Mouse (Mus musculus) WW6 (cell line): ENCODE results near the gene Igsf3.
A peak's percentile ranks its signal among the peaks of the same experiment; 100 is the strongest.

Source experiments
- DNase-seq: peaks from one replicate; pipeline ENCODE4 v3.0.0-alpha.2; 2013; ENCODE audit warnings: low read depth, low spot score

The Igsf3 gene

DNA sequence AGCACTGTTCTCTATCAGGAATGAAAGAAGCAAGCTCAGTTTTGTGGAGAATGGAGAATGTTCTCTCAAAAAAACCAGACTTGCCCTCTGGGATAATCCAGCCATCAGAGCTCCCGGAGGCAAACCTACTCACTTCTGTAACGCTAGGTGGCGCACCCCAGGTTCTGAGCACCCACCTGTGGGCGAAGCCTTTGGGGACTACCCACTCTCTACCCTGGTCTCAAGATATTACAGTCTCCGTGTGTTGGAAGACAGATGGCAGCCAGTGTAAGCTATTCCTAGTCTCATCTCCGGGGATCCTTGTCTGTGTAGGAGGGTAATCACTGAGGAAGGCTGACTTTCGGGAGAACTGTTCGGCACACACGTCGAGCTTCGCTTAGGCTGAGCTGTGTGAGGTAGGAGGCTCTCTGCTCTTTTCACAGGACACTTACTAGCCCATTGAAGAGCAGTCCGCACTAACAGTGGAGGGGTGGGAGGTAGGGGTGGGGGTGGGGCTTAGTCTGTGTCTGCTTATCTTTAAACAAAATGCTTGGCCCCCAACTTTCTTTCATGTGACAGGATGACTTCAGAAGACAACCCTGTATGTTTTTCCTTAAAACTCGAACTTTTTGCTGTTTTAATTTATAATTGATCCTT lies 4.4 kb upstream of the Igsf3 start:
- peak; percentile 48 for DNase-seq

DNA sequence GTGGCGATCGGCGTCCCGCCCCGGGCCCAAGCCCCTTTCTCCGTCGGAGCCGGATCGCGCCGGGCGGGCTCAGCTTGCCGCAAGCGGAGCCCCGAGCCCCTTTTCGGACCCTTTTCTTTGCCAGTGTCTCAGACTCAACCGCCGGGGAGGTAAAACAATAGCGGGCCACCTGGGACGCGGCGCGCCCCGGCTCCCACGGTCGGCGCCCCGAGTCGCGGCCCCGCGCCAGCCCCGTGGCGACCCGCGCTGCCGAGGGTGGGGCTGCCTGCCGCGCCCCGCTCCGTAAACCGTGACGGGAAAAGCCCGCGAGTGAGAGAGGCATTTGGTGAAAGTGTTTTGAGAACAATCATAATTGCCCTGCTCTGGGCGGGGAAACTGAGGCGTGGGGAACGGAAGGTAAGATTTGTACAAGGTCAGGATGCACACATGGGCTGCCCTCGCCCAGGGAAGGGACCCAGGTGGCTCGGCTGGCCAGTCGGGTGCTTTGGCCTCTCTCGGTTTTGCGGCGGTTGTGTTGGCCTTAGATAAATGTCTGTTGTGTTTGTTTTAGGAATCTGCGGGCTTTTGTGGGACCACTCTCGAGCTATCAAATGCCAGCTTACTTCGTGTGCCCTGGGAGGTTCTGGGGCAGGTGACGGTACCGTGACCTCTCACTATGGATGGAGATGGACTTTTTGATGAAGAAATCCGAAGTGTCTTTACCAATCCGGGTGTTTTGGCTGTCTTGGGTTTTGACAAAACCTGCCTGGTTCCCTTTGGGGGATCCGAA lies 557 bp downstream of the Igsf3 start:
- DNase-seq = no peak

DNA sequence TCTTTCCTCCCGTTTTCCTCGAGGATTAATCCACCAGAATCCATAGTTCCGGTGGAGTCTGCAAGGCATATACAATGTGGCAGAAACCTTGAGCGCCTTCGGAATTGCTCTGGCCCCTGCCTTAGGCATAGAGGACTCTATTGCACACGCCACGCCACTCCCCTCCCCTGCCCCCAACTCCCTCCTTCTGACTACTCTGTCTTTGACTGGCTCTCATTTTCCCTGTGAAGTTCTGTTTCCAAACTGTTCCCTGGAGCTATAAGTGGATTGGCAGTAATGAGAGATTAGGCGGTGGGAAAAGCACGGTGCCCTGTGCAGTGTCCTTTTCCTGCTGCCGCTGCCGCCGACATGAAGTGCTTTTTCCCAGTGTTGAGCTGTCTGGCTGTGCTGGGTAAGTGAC lies 1.2 kb downstream of the Igsf3 start:
- DNase-seq = no peak

DNA sequence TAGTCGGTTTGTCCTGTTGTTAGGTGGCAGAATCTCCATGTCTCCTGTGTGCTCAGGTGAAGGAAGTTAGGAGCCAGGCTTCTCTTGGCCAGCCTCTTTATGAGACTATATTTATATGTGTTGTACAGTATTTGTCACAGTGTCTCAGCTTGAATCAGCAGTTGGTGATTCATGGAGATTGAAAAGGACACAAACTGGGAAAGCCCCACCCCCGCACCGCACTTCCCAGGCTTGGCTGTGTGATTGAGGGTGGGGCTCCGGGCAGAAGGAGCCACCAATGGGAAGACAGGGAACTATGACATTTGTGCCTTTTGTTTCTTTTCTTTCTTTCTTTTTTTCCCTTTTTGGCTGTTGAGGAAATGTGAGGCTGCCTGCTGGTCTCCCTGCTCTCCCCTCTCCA lies 2.9 kb downstream of the Igsf3 start:
- DNase-seq = no peak

DNA sequence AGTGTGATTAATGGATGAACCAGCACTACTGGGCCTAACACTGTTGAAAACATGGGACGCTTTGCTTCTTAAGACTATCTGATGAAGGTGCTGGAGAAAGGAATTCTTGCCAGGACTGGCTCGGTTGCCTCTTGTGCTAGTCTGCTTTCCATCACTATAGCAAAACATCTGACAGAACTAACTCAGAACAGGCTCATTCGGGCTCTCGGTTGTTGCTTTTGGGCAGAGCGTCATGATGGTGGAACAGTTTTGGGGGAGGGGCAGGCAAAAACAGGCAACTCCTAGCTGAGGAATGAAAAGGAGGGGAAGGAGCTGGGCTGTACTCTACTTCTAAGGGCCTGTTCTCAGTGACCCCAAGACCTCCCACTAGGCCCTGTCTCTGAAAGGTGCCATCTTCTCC lies 4.8 kb downstream of the Igsf3 start:
- DNase-seq = no peak

DNA sequence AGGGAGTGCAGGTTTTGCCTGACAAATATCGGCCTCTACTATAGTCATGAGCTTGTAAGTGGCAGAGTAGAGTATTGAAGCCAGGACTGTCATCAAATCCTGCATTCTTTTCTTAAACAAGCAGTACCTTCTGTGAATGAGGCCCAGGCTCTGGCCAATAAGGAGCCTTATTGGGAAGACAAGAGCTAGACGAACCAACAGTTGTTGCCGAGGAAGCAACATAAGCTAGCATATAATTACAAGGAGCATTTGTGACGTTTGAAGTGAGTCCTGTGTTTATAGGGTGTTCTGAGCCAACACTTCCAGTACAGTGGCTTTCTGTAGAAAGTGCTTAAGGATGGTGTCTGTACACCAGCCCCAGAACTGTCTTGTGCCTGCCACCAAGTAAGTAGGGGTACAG lies 5.9 kb downstream of the Igsf3 start:
- DNase-seq = no peak

DNA sequence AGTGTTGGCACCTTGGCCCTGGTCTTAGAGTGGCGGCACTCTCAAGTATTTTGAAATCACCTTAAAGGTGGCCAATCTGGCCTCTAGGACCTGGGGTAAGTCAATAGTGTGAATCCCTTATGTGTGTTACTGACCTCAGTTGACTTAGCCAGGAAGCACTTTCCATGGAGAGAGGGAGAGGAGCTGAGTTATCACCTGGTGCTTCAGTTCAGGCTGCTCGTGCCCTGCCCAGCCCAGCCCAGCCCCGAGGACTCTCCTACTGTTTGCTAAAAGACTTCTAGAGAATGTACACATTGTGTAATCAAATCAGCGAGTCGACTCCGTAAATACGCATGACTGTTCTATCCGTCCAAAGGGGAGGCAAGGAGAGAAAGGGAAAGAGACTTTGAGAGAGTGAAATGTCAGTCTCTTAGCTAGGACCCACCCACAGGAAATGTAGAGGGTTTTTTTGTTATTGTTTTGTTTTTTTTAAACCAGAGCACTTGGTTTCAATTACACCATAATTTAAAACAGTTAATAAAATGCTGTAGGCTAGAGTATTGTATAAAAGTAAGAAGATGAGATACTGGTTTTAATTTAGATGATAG lies 9.6 kb downstream of the Igsf3 start:
- DNase-seq = no peak

DNA sequence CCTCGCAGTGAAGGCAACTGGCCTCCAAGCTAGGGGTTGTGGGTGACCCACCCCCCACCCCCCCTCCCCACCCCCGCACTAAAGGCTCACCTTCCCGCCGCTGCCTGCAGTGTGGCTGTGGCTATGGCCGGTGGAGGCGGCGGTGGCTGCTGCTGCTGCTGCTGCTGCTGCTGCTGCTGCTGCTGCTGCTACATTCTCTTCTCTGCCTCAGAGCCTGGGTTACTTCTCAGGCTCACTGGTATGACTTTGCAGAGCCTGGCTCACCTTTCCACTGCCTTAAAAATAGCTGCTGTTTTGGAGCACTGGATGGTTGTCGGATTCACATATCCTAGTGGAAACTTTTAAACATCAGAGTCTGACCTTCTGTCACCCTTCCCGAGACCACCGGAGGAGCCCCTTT lies 11.0 kb downstream of the Igsf3 start:
- no peak for DNase-seq

DNA sequence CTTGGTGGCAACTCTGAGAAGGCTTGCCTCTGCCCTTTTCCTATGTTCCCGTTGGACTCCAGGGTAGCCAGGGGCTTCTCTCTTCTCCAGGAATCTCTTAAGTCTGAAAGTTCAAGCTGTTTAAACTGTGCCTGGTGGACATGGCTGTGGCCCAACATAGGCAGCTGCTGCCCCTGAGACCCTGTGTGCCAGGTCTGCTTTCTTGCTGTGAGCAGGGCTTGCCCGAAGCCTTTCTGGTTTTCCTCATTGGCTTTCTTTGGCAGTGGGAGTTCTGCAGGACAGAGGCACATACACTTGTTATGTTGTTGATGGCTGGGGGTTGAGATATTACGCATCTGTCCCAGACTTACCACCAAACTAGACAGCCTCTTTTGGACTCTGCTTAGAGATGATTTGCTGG lies 12.7 kb downstream of the Igsf3 start:
- DNase-seq = no peak

DNA sequence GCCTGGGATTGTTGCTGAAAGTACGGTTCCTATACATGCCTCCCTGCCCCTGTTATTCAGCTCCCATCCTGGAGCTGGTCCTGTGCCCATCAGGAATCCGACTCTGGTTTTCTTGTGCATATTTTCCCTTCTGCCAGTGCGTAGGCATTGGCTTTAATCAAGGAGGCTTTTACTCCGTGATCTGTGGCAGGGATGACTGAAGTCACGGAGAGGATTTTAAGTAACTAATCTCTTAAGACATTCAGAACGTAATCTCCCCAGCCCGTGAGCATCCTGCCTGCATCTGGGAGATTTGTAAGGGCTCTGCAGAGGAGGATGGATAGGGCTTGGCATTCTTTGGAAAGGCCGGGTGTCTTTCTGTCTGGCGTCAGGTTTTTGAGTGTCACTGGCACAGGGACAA lies 13.6 kb downstream of the Igsf3 start:
- DNase-seq = no peak

DNA sequence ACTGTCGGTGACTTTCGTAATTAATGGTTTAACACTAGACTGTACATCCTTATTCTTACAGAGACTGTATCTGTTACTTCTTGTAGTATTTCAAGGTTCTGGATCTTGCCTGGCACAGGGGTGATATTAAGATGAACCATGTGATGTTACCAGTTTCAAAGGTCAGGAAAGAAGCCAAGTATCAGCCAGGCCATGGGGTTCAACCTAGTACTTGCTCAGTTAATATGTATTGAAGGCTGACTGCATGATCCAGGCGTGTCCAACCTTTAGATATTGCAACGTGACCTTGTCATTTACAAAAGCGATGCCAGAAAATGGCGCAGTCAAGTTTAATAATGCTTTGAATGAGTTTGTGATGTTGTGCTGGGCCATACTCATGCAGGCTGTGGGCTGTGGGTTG lies 15.1 kb downstream of the Igsf3 start:
- no peak for DNase-seq

DNA sequence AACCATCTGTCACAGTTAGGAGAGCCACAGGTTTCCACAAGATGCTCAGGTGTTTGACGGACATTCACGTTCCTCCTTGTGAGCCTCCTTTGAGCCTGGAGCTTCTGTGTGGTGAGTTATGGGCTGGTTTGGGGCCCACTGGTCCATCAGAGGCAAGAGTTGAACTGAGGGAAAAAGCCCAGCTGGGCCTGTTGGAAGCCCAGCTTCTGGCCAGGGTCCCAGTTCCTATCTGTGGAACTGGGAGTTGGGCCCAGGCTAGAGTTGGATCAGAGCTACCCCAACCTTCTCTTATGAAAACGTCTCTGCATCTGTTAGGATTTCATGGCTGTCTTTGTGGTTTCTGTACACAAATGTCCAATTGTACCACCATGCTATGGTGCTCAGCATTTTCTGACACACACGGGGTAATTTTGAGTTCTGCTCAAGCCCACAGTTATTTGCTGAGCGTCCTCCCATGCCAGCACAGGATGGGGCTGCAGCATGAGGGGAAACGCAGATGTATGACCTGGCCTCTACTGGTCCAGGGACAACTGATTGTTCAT lies 16.3 kb downstream of the Igsf3 start:
- no peak for DNase-seq

DNA sequence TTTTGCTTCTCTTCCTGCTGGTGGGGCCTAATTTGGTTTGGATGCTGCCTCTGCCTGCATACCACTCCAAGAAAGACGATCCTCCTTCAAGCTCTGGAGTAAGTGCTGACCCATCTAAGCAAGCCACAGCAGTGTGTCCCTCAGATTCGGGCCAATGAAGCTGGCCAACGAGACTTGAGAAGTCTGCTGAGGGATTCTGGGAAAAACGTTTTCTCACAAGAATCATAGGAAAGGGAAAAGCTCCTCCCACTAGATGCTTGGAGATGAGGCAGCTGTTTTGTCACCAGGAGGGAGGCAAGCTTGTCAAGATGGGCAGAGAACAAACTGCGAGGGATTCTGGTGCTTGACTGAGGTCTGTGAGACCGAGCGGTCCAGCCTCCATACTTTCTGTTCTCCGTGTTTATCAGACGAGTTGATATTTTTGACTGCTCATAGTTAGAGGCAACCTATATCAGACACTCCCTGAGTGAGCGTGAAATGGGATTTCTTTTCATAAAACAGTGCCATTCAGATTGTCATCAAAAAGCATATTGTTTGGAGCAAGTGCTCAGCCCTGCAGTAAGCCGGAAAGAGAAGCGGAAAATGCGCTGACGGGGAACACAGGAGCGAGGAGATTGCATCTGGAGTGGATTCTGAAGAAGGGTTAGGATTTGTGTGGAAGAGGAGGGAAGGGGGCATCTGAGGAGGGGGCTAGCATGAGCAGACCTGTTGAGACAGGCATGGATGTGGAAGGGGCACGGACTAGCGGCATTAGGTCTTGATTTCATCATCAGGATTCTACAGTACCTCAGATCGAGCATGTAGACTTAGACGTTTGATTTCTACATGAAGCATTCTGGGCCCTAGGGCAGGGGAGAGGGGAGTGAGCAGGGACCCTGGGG lies 17.0 kb downstream of the Igsf3 start:
- no peak for DNase-seq

DNA sequence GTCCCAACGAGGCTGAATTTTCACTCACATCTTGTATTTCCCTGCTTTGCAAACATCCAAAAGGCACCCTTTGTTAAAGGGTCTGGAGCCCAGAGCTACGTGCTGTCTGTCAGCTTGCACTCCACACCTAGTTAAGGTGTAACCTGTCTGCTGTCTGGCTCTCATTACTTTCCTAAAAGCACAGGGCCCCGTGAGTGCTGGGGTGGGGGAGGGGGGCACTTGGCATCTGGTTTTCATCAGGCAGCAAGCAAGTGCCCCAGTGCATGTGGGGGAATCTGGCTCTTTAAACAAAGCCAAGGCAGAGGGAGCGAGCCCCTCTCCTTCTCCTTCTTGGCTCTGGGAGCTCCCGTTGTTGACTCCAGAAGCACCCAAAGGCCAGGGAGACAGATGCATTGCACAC lies 18.5 kb downstream of the Igsf3 start:
- DNase-seq = no peak

DNA sequence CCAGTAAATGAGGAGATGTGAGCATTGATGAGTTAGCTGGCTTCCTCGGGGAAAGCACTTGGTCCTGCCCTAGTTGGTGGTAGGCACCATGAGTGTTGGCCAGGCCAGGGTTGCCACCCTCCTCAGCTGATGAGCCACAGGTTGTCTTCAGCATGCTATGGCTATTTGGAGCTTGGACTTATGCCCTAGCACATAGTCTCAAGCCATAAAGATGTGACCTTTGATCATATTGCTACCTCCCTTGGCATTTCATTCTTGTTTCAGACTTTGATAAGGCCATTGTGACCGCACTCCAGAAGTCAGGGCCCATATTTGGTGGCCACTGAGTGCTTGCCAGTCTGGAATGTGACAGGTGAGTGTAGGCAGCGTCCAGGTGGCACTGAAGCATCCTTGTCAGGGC lies 19.2 kb downstream of the Igsf3 start:
- no peak for DNase-seq

DNA sequence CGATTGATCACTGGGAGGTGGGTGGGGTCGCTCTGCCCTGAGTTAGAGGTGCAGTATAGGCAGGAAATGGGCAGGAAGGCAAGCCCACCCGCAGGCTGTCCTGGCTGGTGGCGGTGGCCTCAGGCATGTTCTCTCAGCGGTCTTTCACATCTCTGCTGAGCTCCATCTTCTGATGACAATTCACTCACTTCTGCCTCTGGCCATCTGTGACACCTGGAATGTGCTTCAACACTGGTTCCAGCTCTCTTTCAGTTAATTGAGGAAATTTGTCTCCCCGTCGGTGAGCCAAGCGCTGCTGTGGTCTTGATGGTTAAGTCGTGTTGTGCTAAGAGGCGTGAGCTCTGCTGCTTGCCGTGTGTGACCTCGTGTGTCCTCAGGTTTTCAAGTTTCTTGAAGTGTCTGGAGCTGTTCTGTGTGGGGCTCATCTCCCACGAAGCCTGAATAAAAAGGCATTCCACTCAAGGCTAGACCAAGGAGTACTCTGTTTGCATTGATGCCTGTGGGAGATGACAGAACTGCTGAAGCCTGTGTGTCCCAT lies 19.9 kb downstream of the Igsf3 start:
- DNase-seq = no peak

DNA sequence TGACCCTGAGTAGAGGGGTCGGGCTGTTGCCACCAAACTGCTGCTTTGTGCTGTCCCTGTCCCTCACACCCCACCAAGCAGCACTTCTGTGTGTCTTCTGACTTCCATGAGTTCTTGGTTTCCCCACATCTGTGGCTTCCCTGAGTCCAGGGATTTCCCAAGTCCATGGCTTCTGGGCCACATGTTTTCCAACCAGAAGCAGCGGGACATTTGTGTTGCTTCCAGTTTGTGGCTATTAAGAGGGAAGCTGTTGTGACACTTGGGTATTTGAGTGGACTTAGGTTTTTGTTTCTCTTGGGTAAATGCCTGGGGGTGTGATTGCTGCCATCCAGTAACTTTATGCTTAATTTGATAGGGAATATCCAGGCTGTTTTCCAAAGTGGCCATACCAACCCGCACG lies 20.5 kb downstream of the Igsf3 start:
- DNase-seq = no peak

DNA sequence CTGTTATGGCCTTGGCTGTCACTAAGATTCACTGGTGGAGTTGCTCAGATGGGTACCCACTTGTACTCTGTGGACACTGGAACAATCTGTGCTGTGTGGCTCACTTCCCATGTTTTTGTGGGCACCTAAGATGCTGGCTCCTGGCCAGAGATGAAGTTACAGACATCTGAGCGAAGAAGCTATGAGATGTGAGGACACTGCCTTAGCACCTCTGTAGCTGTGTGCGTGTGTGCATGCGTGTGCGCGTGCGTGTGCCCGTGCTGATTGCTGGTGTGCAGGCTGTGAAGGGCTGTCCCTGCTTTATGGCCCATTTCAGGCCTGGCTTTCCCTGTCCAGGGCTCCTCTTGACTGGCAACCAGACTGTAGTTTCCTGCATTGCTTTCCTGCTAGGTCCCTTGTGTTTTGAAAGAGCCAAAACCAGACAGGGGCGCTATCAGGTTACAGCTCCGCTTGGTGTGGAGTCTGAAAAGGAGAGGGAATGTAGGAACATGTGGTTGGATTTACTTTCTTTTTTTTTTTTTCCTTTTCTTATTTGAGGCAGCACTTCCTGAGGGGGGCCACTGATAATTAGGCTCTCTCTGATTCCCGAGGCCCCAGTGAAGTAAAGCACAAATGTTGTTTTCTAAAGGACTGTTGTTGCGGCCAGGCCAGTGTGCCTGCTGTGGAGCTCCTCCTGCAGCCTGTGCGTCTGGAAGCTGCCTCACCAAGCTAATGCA lies 21.3 kb downstream of the Igsf3 start:
- no peak for DNase-seq

DNA sequence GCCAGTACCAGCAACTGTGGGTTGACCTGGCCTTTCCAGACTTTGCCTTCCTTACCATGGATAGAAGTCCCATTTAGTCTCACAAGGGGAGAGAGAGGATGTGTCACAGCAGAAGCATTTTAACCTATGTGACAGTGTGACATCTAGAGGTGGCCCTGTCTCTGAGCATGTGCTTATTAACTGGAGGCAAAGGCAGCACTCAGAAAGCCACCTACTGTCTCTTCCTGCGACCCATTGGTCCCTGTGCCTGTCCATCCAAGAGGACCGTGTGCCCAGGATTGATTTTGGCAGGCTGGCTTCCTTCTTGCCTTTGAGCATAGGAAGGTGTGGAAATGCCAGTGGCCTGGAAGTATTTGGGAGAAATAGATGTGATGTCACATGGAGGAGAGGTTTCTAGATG lies 22.0 kb downstream of the Igsf3 start:
- DNase-seq = no peak

DNA sequence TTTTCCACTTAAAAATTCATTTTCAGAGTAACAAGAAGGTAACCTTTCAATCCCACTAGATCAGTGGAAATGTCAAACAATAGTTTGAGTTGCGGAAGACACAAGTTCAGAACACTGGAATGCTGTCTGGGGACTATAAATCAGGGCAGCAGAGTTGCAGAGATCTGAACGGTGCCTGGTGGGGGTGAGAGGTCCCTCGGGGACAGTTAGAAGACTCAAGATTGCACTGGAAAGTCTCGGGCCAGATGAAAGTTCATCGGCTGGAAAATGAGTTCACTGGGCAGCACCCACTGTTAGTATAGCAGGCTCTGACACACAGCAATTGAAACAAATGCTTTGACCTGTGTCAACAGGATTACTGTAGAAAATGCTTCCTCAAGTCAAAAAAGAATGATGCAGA lies 24.6 kb downstream of the Igsf3 start:
- no peak for DNase-seq
